Mouse (Mus musculus): ENCODE measurements around the gene C2cd4d. TPM values are rescaled to one million over a fixed set of nuclear protein-coding genes. Genes with fewer than 3 reads are reported as not detected.

The C2cd4d gene
- polyA plus RNA-seq (2014; fragmentation: Illumina TruSeq; extraction: RNeasy Lipid Tissue Mini Kit (QIAGEN cat#74804); ENCODE audit: low read depth, low replicate concordance) = 0.50 TPM

DNA sequence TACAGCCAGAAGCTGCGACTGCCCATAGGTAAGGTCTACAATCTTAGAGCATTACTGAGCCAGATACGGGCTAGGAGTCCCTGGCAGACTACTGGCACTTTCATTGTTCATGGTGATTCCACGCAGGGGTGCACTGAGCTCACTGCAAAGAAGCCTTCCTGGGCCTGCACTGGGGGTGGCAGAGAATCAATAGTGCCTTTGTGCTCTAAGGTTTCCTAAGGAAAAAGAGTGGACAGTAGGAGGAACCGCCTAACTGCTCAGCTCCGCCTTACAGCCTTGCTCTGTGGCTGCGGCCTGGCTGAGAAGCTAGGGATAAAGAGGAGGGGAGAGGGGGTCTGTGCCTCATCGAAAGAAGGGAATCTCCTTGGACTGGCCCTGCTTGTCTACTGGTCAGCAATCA, at the start of gene C2cd4d:
TSS of gene C2cd4d (plus strand) at position 301 of the 400 bp plus-strand sequence.

DNA sequence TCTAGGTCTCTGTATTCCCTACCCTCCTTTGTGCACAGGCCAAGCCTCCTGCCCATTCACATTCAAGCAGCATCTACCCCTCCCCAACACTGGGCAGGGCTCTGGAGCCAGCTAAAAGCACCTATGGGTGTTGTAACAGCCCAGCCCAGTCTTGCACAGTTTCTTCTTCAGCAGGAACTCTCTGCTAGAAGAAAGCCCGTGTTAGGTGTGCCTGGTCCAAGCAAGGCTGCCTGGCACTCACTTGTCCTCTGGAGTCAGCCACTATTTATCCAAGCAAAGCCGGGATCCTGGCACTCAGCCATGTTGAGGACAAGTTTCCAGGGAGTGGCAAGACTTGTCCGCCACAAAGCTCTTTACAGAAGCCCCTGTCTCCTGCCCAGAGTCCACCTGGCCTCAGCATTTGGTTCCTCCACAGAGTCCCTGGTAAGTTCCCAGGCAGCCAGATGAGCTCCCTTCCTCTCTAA, 20.2 kb upstream of the C2cd4d start, which contains the start of gene Them5:
TSS of gene Them5 (plus strand) at position 141 of the 464 bp plus-strand sequence.

DNA sequence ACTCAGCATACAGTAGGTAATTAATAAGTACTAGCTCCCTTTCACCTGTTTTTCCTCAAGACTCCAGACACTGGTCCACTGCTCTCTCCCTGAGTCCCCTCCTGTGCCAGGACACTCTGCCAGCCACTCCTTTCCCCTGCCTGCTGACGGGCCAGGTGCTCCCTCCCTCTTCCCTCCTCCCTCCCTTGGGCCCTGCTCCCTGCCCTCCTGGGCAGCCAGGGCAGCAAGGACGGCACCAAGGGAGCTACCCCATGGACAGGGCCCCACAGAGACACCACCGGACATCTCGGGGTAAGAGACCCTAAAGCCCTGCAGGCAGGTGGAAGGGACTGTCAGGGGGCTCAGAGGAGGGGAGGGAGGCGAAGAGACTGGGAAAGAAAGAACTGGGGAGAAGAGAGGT, 10.4 kb downstream of the C2cd4d start, which contains the start of gene Rorc:
TSS of gene Rorc (plus strand) at position 154 of the 400 bp plus-strand sequence.

DNA sequence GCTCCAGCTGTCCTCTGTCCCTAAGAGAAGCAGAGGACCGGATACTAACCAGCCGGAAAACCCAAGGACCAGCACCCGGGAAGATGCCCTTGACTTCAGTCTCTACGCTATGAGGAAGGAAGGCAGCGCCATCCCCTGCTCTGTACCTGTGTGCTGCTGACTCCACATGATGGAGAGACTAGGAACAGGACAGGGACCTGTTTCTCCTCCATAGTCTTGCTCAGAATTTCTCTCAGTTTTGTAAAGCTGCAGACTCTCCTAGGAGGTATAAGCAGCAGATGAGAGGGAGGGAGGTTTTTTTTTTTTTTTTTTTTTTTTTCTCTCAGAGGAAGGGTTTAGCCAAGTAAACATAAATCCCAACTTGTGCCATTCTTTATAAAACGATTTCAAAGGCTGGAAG, 36.0 kb downstream of the C2cd4d start, which contains the start of gene Lingo4:
TSS of gene Lingo4 (plus strand) at position 301 of the 400 bp plus-strand sequence.

DNA sequence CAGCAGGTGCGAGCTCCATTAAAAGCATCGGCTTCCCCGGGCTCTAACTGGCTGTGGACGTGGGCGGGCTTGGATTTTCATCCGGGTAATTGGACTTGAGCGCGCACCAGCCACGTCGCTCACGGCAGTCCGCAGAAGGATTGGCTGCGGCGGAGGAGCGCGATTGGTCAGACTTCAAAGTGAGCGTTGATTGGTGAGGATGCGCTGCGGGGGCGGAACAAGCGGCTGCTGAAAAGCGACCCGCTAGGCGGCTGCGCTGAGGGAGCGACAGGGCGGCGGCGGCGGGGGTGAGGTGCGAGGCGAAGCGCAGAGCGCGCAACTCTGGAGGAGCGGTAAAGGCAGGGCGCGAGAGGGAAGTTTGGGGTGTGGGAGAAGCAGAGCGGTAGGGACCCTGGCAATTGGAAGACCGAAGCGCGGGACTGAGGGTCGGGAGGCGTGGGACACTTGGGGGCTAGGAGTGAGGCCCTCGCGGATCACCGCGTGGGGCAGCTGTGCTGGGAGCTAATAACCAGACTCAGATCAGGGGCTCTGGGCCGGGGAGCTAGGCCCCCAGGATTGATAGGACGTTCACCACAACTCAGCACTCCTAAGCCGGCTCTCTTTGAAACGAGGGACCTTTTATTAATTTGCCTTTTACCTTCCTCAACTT, 50.9 kb downstream of the C2cd4d start, which contains the start of gene Tdrkh:
TSS of gene Tdrkh (plus strand) at position 243 of the 649 bp plus-strand sequence.

Other genes with a start within 250 kb of the C2cd4d start
- gene Gm10696, start 184.2 kb upstream of the C2cd4d start, polyA plus RNA-seq (2014; fragmentation: Illumina TruSeq; extraction: RNeasy Lipid Tissue Mini Kit (QIAGEN cat#74804); ENCODE audit: low read depth, low replicate concordance) = not detected
- not detected for gene Gm5286, start 165.7 kb upstream of the C2cd4d start, polyA plus RNA-seq (2014; fragmentation: Illumina TruSeq; extraction: RNeasy Lipid Tissue Mini Kit (QIAGEN cat#74804); ENCODE audit: low read depth, low replicate concordance)
- not detected for gene Gm4778, start 98.4 kb upstream of the C2cd4d start, polyA plus RNA-seq (2014; fragmentation: Illumina TruSeq; extraction: RNeasy Lipid Tissue Mini Kit (QIAGEN cat#74804); ENCODE audit: low read depth, low replicate concordance)
- 17.6 TPM for gene Them4, start 52.3 kb upstream of the C2cd4d start, polyA plus RNA-seq (2014; fragmentation: Illumina TruSeq; extraction: RNeasy Lipid Tissue Mini Kit (QIAGEN cat#74804); ENCODE audit: low read depth, low replicate concordance)
- not detected for gene Them5, start 20.3 kb upstream of the C2cd4d start, polyA plus RNA-seq (2014; fragmentation: Illumina TruSeq; extraction: RNeasy Lipid Tissue Mini Kit (QIAGEN cat#74804); ENCODE audit: low read depth, low replicate concordance)
- 22.9 TPM for gene Rorc, start 10.4 kb downstream of the C2cd4d start, polyA plus RNA-seq (2014; fragmentation: Illumina TruSeq; extraction: RNeasy Lipid Tissue Mini Kit (QIAGEN cat#74804); ENCODE audit: low read depth, low replicate concordance)
- 0.15 TPM for gene Lingo4, start 36.1 kb downstream of the C2cd4d start, polyA plus RNA-seq (2014; fragmentation: Illumina TruSeq; extraction: RNeasy Lipid Tissue Mini Kit (QIAGEN cat#74804); ENCODE audit: low read depth, low replicate concordance)
- gene Tdrkh, start 50.8 kb downstream of the C2cd4d start, polyA plus RNA-seq (2014; fragmentation: Illumina TruSeq; extraction: RNeasy Lipid Tissue Mini Kit (QIAGEN cat#74804); ENCODE audit: low read depth, low replicate concordance) = 12.5 TPM
- gene Mrpl9, start 80.9 kb downstream of the C2cd4d start, polyA plus RNA-seq (2014; fragmentation: Illumina TruSeq; extraction: RNeasy Lipid Tissue Mini Kit (QIAGEN cat#74804); ENCODE audit: low read depth, low replicate concordance) = 50.4 TPM
- 92.2 TPM for gene Oaz3, start 81.5 kb downstream of the C2cd4d start, polyA plus RNA-seq (2014; fragmentation: Illumina TruSeq; extraction: RNeasy Lipid Tissue Mini Kit (QIAGEN cat#74804); ENCODE audit: low read depth, low replicate concordance)
- 1.2 TPM for gene Celf3, start 115.9 kb downstream of the C2cd4d start, polyA plus RNA-seq (2014; fragmentation: Illumina TruSeq; extraction: RNeasy Lipid Tissue Mini Kit (QIAGEN cat#74804); ENCODE audit: low read depth, low replicate concordance)
- gene Riiad1, start 117.9 kb downstream of the C2cd4d start, polyA plus RNA-seq (2014; fragmentation: Illumina TruSeq; extraction: RNeasy Lipid Tissue Mini Kit (QIAGEN cat#74804); ENCODE audit: low read depth, low replicate concordance) = 6.2 TPM
- gene Snx27, start 220.3 kb downstream of the C2cd4d start, polyA plus RNA-seq (2014; fragmentation: Illumina TruSeq; extraction: RNeasy Lipid Tissue Mini Kit (QIAGEN cat#74804); ENCODE audit: low read depth, low replicate concordance) = 17.9 TPM

Measured in adipose tissue, adult 10 weeks (tissue).